Mouse (Mus musculus): ENCODE measurements around the gene Rab34. TPM values are rescaled to one million over a fixed set of nuclear protein-coding genes. Genes with fewer than 3 reads are reported as not detected.
A peak's percentile ranks its signal among the peaks of the same experiment; 100 is the strongest.

Gene Rab34
- total RNA-seq (2021): 89.2 and 92.2 TPM in 2 replicates
- long read RNA-seq, experiment 1, transcript Rab34-203 (10 exons, 1,685 nt): major isoform, 88 of 240 reads
- long read RNA-seq, experiment 1, transcript Rab34-201 (11 exons, 1,368 nt): minor isoform, 39 of 240 reads
- long read RNA-seq, experiment 1, partial matches to known transcripts: 97 of 240 reads
- long read RNA-seq, experiment 1, other reads (novel, unspliced or antisense): 16 of 240 reads
- long read RNA-seq, experiment 2, transcript Rab34-201 (11 exons, 1,368 nt): minor isoform, 31 of 224 reads
- long read RNA-seq, experiment 2, transcript Rab34-203 (10 exons, 1,685 nt): major isoform, 90 of 224 reads
- long read RNA-seq, experiment 2, partial matches to known transcripts: 82 of 224 reads
- long read RNA-seq, experiment 2, other reads (novel, unspliced or antisense): 18 of 224 reads

- peak; percentile 92 for DNase-seq
These were observed at the start of gene Rab34 for GRCm38 (mm10) chr11:78188331-78189233. Gene Rab34 (plus strand): TSS chr11:78188430.

GRCm38 (mm10) chr11:78140665-78141064 lies 47.6 kb upstream of the Rab34 start:
- no peak for DNase-seq

- DNase-seq: no peak
These were observed 44.7 kb upstream of the Rab34 start for GRCm38 (mm10) chr11:78143520-78143919.

GRCm38 (mm10) chr11:78146168-78146567 lies 42.1 kb upstream of the Rab34 start:
- no peak for DNase-seq

GRCm38 (mm10) chr11:78146707-78147543 lies 41.3 kb upstream of the Rab34 start:
- no peak for DNase-seq

- DNase-seq: peak; percentile 61
These were observed 37.1 kb upstream of the Rab34 start for GRCm38 (mm10) chr11:78151161-78151560.

GRCm38 (mm10) chr11:78152299-78153231 lies 35.7 kb upstream of the Rab34 start:
- DNase-seq: peak; percentile 83

GRCm38 (mm10) chr11:78153778-78154177 lies 34.5 kb upstream of the Rab34 start:
- DNase-seq: no peak

GRCm38 (mm10) chr11:78155674-78156073 lies 32.6 kb upstream of the Rab34 start:
- no peak for DNase-seq

GRCm38 (mm10) chr11:78156156-78156699 lies 32.0 kb upstream of the Rab34 start:
- no peak for DNase-seq

- peak; percentile 89 for DNase-seq
These were observed 29.1 kb upstream of the Rab34 start for GRCm38 (mm10) chr11:78159096-78159495.

- no peak for DNase-seq
These were observed 28.7 kb upstream of the Rab34 start for GRCm38 (mm10) chr11:78159557-78159956.

GRCm38 (mm10) chr11:78160171-78160570 lies 28.1 kb upstream of the Rab34 start:
- no peak for DNase-seq

GRCm38 (mm10) chr11:78160675-78161074 lies 27.6 kb upstream of the Rab34 start:
- no peak for DNase-seq

GRCm38 (mm10) chr11:78161169-78161568 lies 27.1 kb upstream of the Rab34 start:
- DNase-seq: no peak

- no peak for DNase-seq
These were observed 26.3 kb upstream of the Rab34 start for GRCm38 (mm10) chr11:78161968-78162367.

- peak; percentile 83 for DNase-seq
These were observed 25.7 kb upstream of the Rab34 start for GRCm38 (mm10) chr11:78162504-78162903.

- DNase-seq: no peak
These were observed 25.2 kb upstream of the Rab34 start for GRCm38 (mm10) chr11:78163045-78163444.

GRCm38 (mm10) chr11:78163681-78164603 lies 24.3 kb upstream of the Rab34 start:
- peak; percentile 90 for DNase-seq

GRCm38 (mm10) chr11:78164604-78164923 lies 23.7 kb upstream of the Rab34 start:
- no peak for DNase-seq

Measured in adrenal gland, postnatal 14 days (tissue).